Mouse (Mus musculus): ENCODE measurements at regions not wholly inside any gene's neighbourhood (a gene's known extent, or its start where the extent isn't known, plus 50 kb on each side); places are given as distances from the start of the nearest gene placed in this dataset.

DNA sequence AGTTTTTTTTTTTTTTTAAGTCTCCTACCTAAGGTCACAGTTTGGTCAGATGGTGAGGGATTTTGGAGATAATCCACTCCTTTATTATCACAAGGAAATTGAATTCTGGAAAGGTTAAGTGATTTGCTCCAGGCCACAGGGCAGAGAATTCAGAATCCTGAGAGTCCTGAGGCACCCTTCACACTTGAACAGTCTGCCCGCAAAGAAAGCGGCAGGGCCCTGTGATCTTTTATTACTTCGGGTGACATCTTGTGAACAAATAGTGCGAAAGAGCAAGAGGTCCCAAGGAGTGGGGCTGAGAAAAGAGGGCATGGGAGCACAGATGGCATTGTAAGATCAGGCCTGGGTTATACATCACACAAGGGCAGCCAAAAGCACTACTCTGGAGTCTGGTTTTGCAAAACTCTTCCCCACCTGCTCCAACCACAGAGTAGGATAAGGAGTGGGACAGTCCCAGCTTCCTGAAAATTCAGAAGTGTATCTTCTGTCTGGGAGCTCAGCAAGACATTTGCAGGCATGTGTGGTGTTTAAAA is 150.5 kb upstream of the Wdr11 start:
- no peak for DNase-seq (ENCODE audit: low spot score in 2 of 2)

DNA sequence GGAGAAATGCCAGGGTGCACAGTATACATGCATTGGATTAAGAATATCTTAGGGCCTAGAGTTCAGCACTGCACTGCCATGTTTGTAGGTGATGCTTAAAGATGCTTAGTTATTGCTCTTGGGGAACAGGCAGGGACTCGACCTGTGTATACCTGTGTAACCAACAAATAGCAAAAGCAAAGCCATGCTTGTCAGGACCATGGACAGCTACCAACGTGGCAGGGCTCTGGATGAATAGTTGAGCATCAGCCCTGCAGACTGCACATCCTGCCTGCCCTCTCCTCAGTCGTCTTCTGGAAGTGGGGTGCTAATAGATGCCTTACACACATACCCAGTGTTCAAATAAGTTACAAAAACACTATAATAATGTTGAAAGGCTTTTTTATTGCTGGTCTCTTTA is 122.2 kb upstream of the Wdr11 start:
- DNase-seq (ENCODE audit: low spot score in 2 of 2): no peak

DNA sequence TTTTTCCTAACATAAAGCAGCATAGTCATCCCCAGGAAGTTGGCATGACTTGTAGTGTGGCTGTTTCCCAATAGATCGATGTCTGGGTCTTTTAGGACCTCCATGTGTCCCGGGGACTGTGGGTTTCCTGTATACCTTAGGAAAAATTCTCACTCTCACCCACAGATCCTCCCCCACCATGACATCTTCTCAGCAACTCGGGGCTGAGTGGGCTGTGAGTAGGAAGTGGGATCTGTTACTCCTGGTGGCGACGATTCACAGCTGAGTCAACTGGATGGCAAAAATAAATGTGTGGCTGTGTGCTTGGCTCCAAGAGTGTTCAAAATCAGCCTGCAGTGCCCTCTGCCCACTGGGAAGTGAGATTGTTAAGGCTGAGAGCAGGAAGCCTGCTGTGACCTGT is 107.9 kb upstream of the Wdr11 start:
- peak; percentile 58 to 64 for DNase-seq (ENCODE audit: low spot score in 2 of 2)

DNA sequence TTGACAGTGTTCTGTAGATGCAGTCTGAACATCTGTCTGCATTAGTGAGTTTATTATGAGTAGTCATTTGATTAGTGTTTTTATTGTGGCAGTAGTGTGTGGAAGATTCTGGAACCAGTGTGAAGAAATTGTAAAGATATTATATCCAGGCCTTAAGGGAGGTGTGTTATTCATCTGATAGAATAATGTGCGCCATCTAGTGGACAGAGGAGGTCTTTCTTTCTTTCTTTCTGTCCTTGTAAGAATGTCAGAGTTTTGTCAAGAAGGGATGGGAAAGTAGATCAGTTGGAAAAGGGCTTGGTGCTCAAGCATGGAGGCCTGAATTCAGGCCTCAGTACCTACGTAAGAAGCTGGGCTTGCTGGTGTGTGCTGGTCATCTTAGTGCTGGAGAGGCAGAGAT is 84.8 kb upstream of the Wdr11 start:
- peak in 1 of 2 experiments; percentile 51 for DNase-seq (ENCODE audit: low spot score in 2 of 2)

DNA sequence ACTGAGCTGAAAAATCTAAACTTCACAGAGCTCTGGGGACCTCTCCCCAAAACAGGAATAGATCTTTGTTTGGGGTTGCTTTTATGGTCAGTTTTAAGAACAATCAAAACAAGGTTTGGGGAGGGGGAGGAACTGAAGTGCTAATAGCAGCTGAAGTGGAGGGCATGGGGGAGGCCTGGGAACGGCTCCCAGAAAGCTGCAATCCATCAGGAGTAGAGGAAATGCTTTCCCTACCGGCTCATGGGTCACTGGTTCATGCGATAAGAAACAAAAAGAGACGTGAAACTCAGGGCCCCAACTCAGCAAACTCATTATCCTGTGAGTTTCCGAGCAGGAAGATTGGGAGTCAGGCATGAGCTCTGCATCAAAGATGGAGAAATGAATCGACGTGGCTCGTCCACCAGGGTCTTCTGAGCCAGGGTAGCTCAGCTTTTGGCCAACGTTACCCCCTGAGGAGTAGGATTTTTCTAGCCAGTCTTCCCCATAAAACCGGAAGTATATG is 82.0 kb upstream of the Wdr11 start:
- no peak for DNase-seq (ENCODE audit: low spot score in 2 of 2)

DNA sequence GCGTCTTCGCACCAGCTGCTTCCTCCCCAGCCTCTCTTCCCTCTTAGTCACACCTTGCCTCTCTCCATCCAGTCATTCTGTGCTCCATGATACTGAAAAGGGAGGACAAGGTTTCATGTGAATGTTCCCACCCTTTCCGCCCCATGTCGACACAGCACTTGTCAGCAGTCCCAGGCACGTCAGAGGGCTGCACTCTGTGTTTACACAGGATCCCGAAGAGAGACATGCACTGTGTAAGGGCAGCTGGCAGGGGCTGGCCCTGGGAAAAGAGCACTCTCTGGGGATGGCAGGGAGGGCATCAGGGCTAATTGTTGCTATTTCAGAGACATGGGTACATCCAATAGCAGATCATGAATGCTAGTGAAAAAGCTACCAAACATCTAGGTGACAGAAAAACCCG is 77.0 kb upstream of the Wdr11 start:
- no peak for DNase-seq (ENCODE audit: low spot score in 2 of 2)

DNA sequence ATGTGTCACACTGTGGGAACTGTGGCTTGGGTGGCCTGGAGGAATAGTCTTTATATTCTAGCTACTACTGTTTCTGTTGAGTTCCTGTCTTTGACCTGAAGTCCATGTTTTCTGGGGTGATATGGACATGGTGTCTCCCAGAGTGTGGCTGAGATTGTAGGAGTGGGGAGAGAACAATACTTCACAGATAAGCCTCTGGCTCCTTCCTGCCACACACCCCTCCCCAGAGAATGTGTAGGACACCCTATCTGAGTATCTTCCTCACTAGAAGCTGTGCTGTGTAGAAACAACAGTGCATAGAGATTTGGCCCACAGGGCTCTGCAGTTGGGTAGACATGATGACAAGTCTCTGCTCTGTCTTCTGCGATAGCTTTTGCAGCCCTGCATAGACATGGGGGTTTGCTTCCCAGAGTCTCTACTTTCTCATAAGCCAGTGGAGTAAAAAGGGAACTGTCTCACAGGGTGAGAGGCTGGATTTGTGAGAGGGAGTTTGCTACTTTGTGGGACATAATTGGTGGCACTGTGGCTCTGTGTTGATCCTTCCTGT is 67.2 kb upstream of the Wdr11 start:
- DNase-seq (ENCODE audit: low spot score in 2 of 2): no peak

DNA sequence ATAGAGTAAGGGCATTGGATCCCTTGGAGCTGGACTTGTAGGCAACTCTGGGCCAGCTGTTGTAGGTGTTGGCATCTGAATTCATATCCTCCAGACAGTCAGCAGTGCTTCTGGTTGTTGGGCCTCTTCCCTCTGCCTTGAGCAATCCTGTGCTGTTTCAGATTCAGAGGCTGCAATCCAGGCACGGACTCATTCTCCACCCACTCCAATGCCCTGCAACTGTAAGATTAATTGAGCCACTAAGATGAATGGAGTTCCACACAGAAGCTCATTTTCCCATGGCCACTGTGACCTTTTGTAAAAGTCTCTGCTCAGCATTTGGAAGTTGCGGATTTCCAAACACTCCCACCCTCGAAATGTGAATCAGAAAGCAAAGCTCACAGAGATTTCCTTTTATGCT is 65.7 kb upstream of the Wdr11 start:
- DNase-seq (ENCODE audit: low spot score in 2 of 2): no peak

DNA sequence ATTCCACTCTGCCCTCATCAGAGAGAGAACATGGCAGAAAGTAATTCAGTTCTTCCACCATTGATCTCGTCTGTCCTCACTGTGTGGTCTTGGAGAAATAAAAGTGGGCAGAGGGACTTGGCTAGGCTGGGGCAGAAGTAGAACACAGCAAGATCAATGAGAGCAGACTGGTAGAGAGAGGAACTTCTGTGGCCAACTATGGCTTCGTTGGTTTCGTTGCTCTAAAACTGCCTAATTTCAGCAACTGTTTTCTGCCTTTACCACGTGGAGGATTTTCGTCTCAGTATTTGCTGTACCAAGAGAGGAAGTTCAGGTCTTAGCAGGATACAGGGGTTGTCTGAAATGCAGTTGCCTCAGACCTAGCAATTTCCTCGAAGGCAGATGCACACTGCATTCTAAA is 63.4 kb upstream of the Wdr11 start:
- no peak for DNase-seq (ENCODE audit: low spot score in 2 of 2)

DNA sequence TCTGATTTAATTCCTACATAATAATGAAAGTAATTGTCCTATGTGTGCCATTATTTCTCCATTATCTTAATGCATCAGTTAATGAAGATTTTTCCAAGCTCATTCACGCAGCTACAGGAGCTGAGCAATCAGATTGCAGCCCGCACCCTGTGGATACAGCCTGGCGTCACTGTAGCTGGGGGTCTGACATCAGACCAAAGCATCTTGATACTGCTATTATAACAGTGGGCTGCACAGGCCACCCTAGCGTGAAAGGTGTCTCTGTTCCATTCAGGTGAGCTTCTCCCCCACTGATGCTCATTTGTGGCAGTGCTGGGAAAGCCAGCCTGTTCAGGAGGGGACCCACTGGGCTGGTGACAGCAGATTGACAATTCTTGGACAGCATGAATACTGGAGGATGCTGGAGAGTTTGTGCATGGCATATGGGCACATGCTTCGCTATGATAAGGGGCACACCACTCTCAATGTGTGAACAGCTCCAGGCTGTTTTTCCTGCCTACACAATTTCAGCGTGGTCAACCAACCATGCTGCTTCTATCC is 58.2 kb upstream of the Wdr11 start:
- no peak for DNase-seq (ENCODE audit: low spot score in 2 of 2)
